Mouse (Mus musculus) thymus, postnatal 10 days (tissue): ENCODE data around the gene Zfp426.

Source experiments
- DNase-seq, 2 experiments: peaks; one replicate each; pipeline ENCODE4 v3.0.0; 2021; ENCODE audit warnings: low spot score in 2 of 2

Gene Zfp426

DNA sequence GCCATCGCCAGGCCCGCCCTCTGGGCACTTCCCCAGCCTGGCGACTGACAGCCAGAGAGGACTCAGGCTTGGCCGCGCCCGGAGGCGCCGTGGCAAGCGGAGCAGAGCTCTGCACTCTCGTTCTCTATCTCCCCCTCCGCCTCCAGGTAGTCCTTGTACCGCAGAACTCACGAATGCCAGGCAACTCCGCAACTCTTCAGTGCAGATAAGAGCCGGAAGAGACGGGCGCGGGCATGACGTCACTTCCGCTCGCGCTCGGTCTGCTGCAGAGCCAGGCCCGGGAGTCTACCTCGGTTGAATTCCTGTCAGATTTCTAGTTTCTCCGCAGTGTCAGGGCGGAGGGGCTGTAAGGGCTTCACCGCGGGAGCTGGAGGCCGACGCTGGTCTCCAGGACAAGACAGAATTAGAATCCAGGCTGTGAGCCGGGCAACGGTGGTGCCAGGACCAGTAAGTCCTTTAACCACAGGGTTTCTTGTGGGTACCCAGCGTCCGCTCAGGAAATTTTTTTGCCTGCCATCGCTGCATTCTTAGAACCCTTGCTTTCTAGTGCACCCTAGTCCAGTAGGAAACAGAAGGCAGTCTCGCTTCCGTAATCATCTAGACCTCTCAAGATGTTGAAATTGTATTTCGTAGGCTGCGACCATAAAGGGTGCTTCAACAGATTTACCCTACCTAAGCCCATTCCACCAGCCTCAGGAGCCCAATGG, at the start of gene Zfp426:
TSS of gene Zfp426 (minus strand) at position 220 of the 707 bp plus-strand sequence.
- peak; percentile 76 to 87 for DNase-seq

DNA sequence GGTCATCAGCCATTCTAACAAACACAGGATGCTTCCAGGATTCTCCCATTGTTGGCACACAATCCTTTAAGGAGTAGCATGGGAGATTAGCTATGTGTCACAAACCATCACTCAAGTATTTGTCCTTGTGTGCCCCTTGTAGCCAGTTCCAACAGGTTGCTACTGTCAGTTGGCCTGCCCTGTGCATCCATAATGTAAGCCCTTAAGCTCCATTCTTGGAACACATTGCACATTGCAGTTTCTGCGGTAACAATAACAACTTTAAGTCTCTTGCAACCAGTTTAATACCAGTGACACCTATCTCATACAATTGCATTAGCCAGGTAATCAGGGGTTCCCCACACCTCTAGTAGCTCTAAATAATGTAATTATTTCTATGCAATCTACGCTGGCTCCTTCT, 44.1 kb upstream of the Zfp426 start:
- DNase-seq = no peak

DNA sequence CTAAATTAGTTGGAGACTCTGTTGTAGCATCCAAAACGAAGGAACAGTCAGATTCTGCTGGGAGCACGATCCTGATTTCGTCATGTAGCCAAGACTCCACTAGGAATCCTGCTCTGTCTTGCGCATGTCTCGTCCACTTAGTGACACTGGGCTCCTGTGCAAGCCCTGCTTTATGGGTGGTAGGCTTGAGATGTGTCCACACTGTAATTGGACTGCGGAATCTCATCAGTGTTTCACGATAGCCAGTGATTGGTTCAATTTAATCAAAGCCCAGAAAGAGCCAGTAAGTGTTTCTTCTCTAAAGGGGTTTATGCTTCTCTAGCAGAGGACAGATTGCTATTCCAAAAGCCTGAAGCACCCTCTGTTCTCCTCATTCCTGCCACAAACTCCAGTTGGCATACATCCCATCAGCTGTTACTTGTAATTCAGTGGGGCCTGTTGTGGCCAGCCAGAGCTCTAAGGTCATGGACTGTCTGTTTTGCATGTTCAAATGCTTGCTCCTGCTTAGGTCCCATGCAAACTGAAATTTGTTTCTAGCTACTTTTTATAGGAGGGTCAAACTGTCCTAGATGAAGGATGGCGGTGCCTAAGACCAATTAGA, 41.9 kb upstream of the Zfp426 start:
- no peak for DNase-seq

DNA sequence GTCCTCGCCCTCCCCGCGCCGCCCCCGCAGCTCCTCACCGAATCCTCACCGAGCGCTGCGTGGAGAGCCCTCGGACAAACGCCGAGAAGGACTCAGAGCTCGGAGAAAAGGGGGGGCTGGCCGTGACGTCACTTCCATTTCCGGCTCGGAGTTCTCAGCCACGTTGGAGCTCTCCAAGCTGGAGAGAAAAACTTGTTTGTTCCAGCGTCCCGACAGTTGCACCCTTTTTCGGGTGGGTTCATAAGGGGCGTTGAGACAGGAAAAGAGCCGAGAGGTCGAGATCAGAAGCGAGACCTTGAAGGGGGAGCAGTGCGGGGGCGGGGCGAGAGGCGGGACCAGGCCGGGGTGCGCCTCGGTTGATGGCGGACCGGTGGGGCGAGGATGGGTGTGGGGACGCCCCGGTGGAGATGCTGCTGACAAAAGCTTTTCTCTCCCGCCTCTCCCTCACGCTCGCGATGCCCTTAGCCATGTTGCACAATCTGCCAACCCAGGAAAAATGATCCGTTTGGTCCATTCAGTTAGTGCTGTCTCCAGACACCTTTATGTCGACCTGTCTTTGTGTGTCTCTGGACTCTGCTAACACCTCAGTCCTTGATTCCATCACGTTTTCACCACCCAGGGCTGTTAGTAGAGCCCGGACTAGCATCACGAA, 28.9 kb upstream of the Zfp426 start, which contains the start of gene Zfp266:
TSS of gene Zfp266 (minus strand) at position 112 of the 652 bp plus-strand sequence.
- DNase-seq = peak; percentile 81 to 88

DNA sequence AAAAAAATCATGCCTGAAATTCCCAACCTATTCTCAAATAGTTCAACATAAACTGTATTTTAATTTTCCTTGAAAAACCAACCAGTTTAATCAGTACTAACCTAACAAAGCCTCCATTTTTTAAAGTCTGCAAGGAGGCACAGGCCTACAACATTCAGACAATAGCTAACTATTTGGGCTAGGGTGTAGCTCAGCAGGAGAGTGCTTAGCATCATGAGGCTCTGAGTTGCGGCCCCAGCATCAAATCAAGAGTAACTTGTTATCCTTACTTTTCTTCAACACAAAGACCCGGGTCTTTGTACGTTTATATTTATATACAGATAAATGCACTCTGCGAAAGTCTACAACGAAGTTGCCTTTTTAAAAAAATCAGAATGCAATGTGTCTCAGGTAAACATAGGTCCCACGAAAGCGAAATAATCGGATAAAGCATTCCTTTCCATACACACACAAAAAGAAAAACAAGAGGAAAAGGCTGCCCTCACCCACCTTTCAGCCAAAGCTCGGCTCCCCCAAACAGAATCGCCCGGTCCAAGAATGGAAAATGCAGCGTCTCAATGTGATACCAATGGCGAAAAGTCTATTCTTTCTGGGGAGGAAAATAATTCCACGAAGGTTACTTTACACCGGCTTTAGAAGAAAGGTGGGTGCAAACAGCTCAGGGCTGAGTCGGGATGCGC, 28.1 kb upstream of the Zfp426 start:
- DNase-seq = no peak

DNA sequence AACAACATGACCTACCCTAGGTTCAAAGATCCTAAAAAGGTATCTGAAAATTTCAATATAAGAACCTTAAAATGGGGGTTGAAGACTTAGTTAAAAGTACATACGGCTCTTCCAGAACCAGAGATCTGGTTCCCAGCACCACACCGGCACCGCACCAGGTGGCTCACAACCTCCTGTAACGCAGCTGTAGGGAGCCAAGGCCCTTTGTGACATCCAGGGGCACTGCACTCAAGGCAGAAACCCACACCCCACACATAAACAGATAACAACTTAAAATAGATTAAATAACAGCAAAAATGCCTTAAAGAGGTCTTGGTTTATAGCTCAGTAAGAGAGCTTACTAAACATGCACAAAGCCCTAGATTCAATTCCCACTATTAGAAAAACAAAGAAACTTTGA, 27.4 kb upstream of the Zfp426 start:
- DNase-seq = no peak

DNA sequence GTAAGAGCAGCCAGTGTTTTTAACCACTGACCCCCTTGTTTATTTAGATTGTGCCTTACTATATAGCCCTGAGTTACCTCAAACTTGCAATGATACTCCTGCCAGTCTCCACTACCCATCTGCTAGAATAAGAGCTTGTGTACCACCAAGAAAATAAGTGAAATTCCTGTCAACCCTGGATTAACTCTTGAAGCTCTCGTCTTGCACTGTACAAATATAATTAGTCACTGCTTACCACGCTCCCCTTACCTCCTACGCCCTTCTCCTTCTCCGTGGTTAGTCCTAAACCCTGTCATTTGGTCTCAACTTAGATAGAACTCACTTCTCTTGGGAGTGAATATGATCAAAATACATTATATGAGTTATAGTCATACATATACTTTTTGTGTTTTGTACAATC, 26.2 kb upstream of the Zfp426 start:
- no peak for DNase-seq

DNA sequence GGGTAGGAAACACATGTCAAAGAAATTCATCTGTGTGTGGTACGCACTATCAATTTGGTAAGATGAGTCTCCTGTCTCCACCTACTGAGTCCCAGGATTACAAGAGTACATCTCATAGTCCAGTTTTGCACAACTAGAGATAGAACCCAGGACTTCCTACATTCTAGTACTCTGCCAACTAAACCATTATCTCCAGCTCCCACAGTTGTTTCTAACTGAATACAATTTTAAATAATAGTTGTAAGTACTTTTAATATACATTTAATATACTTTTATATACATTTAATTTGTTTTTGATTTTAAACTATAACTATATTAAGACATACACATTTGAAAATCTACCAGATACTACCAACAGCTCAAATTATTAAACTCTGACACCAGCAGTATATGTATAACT, 25.2 kb upstream of the Zfp426 start:
- DNase-seq = no peak

DNA sequence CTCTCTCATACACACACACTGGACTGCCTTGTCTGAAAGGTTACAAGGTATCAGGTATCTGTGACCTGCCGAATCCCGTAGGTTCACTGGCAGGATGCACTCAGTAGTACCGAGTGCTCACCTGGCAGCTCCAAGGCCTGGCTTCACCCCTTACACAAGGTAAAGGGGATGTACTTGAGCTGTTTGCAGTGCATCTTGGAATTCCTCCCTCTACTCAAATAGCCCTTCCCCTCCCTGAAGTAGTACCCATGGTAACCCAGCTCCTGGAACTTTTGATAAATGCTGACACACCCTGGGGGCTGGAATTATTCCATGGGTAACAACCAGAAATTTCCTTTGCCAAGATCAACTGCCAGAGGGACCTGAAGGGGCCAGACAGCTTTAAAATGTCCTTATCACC, 21.5 kb upstream of the Zfp426 start:
- DNase-seq = no peak

DNA sequence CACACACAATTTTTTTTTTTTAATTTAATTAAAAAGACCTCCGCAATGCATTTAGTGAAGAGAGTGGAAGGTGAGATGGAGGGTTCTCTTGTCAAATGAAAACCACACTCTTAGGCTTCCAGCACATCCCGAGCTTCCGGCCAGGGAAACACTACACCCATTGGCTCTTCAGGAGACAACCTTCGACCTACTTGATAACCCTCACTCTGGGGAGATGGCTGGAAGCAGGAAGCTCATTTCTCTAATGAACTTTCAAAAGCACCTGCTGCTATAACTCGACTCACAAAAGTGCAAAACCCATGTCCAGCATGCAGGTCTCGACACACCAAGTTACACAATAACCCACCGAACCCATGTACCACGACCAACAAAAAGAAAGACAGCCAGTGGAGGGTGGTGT, 20.2 kb upstream of the Zfp426 start:
- DNase-seq = no peak

DNA sequence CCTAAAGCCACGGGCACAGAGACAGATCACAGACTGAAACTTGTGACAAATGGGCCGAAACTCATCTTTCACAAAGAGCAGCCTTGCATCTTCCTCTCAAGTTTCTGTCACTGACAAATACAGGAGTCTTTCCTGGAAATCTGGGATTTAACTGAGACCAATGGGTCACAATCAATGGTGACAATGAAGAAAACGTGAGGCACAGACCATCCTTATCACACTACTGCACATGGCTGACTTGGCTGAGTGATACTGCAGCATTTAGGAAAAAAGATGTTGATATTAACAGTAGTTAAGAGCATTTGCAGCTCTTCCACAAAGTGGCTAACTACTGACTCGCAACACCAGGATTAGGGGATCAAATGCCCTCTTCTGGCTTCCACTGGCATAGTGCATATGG, 19.1 kb upstream of the Zfp426 start:
- no peak for DNase-seq

DNA sequence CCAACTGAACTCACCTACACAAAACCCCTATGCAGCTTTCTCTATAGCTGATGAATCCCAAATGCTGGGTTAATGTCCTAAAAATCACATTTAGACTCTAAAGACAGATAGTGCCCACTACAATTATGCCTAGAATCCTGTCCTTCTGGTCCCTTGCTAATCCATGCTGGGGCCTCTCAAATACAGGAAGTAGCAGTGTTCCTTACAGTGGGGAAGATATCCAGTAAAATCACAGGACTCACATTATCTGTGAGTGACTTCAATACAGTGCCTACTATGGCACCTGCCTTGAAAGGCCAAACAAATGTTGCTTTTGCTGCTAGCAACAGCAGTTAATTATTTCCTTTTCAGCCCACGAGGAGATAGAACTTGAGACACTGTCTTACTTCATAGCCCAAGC, 17.8 kb upstream of the Zfp426 start:
- DNase-seq = no peak

DNA sequence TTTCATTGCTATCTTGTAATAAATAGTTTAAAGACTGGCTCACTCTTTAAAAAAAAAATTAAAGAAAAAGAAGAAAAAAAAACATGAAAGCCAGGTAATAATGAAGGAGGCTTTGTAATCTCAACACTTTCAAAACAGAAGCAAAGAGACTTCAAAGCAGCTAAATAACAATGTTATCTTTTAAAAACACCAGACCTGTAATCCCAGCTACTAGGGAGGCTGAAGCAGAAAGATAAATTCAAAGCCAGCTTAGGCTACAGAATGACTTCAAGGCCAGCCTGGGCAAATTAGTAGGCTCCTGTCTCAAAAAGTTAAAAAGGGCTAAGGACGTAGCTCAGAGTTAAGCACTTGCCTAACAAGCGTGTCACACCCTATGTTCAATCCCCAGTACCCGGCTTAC, 17.1 kb upstream of the Zfp426 start:
- no peak for DNase-seq

DNA sequence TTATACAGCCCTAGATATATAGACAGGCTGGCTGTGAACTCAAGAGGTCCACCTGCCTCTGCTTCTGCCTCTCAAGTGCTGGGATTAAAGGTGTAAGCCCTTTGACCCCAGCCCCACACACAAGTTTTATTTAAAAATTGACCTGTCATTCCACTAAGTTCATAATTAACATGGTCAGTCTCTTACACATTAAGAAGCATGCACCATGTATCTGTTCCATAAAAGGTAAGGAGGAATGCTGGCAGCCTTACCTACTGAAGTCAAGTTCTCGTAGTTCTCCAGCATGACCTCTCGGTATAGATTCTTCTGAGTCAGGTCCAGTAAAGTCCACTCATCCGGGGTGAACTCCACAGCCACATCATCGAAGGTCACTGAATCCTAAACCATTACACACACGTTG, 12.3 kb upstream of the Zfp426 start:
- DNase-seq = no peak

DNA sequence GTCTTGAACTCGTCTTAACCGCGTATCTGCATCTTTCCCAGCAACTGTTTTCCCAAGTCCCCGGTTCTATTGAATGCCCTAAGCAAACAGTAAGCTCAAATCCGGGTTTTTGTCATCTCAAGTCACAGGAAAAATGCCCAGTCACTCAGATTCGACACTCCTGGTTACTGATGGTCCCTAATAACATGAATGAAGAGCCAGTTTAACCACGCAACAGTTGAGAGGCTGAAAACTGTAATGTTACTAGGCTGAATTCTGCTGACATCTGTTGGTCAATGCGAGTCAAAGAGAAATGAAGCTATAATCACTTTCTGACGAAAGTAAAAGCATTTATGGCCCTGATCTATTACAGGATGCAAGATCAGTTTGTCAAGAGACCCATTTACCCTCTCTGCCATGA, 735 bp upstream of the Zfp426 start:
- DNase-seq = peak in 1 of 2 experiments; percentile 4

DNA sequence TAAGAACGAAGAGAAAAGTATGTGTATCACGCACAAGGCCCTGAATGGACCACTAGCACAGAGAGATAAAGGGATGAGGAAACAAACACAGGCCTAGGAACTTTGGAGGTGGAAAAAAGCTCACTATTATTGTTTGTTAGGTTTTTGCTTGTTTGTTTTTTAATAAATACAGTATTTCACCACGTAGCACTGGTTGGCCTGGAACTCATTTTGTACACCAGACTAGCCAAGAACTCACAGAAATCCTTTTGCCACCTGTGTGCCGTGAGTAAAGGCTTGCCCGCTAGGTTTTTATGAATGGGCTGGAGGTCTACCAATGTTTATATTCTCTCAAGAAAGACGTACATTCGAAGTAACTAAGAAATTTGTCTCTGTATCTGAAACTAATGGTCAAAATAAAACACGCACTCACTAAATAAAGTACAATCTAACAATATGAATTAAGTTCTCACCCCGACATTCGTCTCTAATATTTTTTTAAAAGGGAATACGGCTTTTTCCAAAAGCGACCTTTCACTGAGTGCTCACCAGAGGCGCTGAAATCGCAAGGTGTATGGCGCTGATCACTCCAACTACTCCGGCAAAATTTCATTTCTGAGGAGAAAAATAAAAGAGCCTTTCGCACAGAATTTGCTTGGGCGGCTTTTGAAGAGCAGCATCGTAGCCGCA, 554 bp downstream of the Zfp426 start:
- no peak for DNase-seq

DNA sequence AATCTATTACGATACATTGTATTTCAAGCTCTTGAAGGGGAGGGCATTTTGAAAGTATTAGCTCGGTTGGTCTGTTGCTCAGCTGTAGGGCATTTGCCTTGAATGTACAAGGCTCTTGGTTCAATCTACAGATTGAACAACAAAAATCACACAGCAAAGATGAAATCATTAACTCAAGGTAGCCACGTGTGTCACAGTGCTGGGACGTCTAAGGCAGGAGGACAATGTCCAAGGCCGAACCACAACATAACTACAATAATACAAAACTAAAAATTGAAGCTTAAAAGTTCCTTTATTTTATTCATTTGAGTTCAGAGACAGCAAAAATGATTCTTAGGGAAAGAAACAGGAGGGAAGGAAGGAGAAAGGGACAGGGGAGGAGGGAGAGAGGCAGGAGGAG, 3.0 kb downstream of the Zfp426 start:
- no peak for DNase-seq

DNA sequence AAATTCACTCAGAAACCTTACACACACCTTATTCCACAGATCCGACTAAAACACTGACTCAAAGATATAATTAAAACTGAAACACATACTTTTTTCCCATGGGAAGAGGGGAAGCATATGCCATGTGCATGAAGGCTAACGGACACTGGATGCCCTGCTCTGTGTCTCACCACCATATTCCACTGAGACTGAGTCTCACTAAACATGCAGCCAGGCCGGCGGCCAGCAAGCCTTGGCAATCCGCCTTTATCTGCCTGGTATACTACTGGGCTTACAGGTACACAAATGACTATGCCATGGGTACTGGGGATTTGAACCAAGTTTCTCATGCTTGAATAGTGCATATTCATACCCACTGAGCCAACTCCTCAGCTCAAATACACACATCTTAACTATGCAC, 13.2 kb downstream of the Zfp426 start:
- DNase-seq = no peak

DNA sequence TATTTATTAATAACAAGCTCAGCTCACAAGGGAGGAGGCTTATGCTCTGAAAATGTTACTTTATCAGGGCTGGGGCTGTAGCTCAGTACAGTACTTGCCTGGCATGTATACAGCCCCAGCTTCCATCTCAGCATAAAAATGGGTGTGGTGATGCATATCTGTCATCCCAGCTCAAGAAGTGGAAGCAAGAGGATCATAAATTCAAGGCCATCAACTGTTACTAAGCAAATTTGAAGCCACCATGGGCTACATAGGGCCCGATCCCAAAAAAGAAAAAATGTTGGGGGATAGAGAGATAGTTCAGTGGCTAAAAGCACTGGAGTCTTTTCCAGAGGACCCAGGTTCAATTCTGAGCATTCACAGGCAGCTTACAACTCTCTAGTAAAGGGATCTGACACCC, 15.9 kb downstream of the Zfp426 start:
- DNase-seq = no peak

DNA sequence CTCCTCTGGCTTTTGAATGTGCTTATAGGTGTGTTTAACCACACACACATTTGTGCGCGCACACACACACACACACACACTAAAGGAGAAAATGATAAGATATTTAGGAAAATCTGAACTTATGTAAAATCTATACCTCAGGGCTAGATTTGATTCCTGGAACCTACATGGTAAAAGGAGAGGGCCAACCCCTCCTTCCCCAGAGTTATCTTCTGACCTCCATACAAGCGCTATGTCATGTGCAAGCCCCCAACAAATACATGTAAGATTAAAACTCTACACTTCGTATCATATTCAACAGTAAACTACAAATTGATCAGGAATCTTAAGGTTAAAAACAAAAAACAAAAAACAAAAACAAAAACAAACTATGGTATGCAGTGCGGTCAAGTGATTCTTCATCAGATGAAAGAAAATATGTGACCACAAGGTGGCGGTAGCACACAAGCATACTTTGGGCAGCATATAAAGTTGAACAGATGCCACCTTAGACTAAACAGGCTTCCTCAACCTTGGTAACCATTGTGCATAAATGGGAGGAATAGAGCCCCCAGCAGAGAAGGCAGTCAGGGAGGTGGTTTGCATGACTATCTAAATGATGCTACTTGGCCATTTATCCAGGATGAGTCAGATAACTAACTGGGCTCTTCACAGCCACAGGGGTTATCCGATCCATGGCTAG, 25.6 kb downstream of the Zfp426 start:
- peak; percentile 18 to 81 for DNase-seq
